Comparison of ENCODE assay signal across 9 mouse cellular contexts in genomic region chr1:75652987-75653573, GRCm38 (mm10).
DNase-seq lines count a peak whose midpoint lies in the region; ATAC-seq and TF ChIP-seq lines count a peak whose summit lies in the region.
"Had no signal": no experiment of that assay in that cellular context is flagged by ENCODE, and none has a peak within 500 bp of the region (broad histone marks: within the 10 kb centered on the region; RNA-seq: fewer than 3 reads in every experiment).

No protein-coding gene starts in this region.

- no peaks in the 10 kb centered on the region for H3K36me3 ChIP-seq in lung, embryonic 14.5 days (ENCODE audit: insufficient read depth)
- no peaks in the 10 kb centered on the region for H3K36me3 ChIP-seq in hindbrain, embryonic 16.5 days (ENCODE audit: control insufficient read depth, insufficient read depth, low read length)

- H3K4me2 ChIP-seq in lung, embryonic 14.5 days, result peak overlapping the region; percentile 42; the same call in 1 of the 2 replicates
- H3K4me2 ChIP-seq in hindbrain, embryonic 16.5 days (ENCODE audit: low read length), result no peak overlapping the region

- ATAC-seq in lung, embryonic 14.5 days (ENCODE audit: insufficient read depth), result no peak
- ATAC-seq in hindbrain, embryonic 16.5 days, result 0 out of 2 replicates have a peak, but pooled peaks have one; percentile 30

- peak; percentile 8 for DNase-seq in cerebellum, adult 9-11 months
- DNase-seq in cerebellum, postnatal 4 days (ENCODE audit: low spot score in 2 of 2), result no peak
- DNase-seq in heart, postnatal 10 days, result peak; percentile 5 to 12
- DNase-seq in heart, postnatal 36 days, result no peak
- no peak for DNase-seq in lung, embryonic 14.5 days
- no peak for DNase-seq in lung, postnatal 36 days
- DNase-seq in thymus, postnatal 0 days (ENCODE audit: low spot score), result no peak

- no peak for TF ChIP-seq CTCF in lung, embryonic 14.5 days (IDR thresholded peaks at IDR 0.05; ENCODE audit: low read depth)

- H3K4me1 ChIP-seq in lung, embryonic 14.5 days (ENCODE audit: insufficient read depth), result no peaks in the 10 kb centered on the region
- peaks cover 4% of the 10 kb centered on the region; the same call in 1 of the 2 replicates for H3K4me1 ChIP-seq in hindbrain, embryonic 16.5 days (ENCODE audit: control insufficient read depth, insufficient read depth, low read depth, low read length)

- no peaks in the 10 kb centered on the region for H3K9me3 ChIP-seq in lung, embryonic 14.5 days (ENCODE audit: low read depth, low read length)
- no peaks in the 10 kb centered on the region for H3K9me3 ChIP-seq in hindbrain, embryonic 16.5 days (ENCODE audit: control insufficient read depth, low read length)

- WGBS in lung, embryonic 14.5 days, result 63% methylated on average over 3 of the region's 3 CpGs
- 42% methylated on average over 3 of the region's 3 CpGs for WGBS in hindbrain, embryonic 16.5 days

- intact Hi-C loops in heart, postnatal 10 days (cut with DNase I), result loop anchor here (1.0 to 10.0 kb wide), 5 partner anchors 264 to 1864 kb away; no protein-coding TSS in a partner anchor
- intact Hi-C loops in heart, postnatal 36 days (cut with DNase I), result loop anchor here (1.0 to 5.0 kb wide), 2 partner anchors 274 to 1862 kb away; partner anchors contain the start of gene Epha4

- H3K4me3 ChIP-seq in lung, embryonic 14.5 days (ENCODE audit: low read depth, low read length), result no peak overlapping the region
- H3K4me3 ChIP-seq in hindbrain, embryonic 16.5 days (ENCODE audit: low read length), result no peak overlapping the region

- no peaks in the 10 kb centered on the region for H3K27me3 ChIP-seq in lung, embryonic 14.5 days (ENCODE audit: insufficient read depth, low read length)
- no peaks in the 10 kb centered on the region for H3K27me3 ChIP-seq in hindbrain, embryonic 16.5 days (replicated peaks; ENCODE audit: control insufficient read depth, insufficient read depth, low read length)

- H3K27ac ChIP-seq in lung, embryonic 14.5 days (ENCODE audit: low read depth), result no peak overlapping the region
- H3K27ac ChIP-seq in hindbrain, embryonic 16.5 days (ENCODE audit: low read depth, low read length), result no peak overlapping the region
- H3K27ac ChIP-seq: liver, embryonic 14.5 days had no signal

- H3K9ac ChIP-seq in lung, embryonic 14.5 days, result no peak overlapping the region
- no peak overlapping the region for H3K9ac ChIP-seq in hindbrain, embryonic 16.5 days (ENCODE audit: low read depth, low read length)
- H3K9ac ChIP-seq: liver, embryonic 14.5 days had no signal

Comparison
In these comparisons a context has a peak if more than half of its experiments do, and no peak if none do; other contexts are left out.
1. DNase-seq: peak in cerebellum, adult 9-11 months (single experiment) and heart, postnatal 10 days (2 of 2); none in cerebellum, postnatal 4 days (0 of 2), heart, postnatal 36 days (0 of 2), lung, embryonic 14.5 days (single experiment), lung, postnatal 36 days (single experiment) and thymus, postnatal 0 days (single experiment).